13 mouse cellular contexts compared by ENCODE assay signal in genomic region chr1:52793692-52794091, GRCm38 (mm10). TPM values are rescaled to one million over a fixed set of nuclear protein-coding genes. Genes with fewer than 3 reads are reported as not detected.
DNase-seq lines count a peak whose midpoint lies in the region; ATAC-seq and TF ChIP-seq lines count a peak whose summit lies in the region.
"Had no signal": no experiment of that assay in that cellular context is flagged by ENCODE, and none has a peak within 500 bp of the region (broad histone marks: within the 10 kb centered on the region; RNA-seq: fewer than 3 reads in every experiment).

No protein-coding gene starts in this region.

- ATAC-seq in common myeloid progenitor, adult 5-6 weeks (replicated peaks; ENCODE audit: low read depth, poor library complexity, severe bottlenecking) = peak; percentile 36; the same call in 1 of the 2 replicates
- ATAC-seq: forebrain, embryonic 13.5 days had no signal

- peak; percentile 24 for DNase-seq in adrenal gland, postnatal 14 days
- DNase-seq in adrenal gland, adult 18-20 months (ENCODE audit: low spot score in 2 of 2) = no peak
- no peak for DNase-seq in layer of hippocampus, adult 2 months (ENCODE audit: low spot score in 2 of 2)
- no peak for DNase-seq in layer of hippocampus, postnatal 25 days (ENCODE audit: extremely low spot score in 1 of 2, low spot score in 1 of 2)
- DNase-seq in 416B (ENCODE audit: low read depth) = peak; percentile 64
- DNase-seq in urinary bladder, adult 18-20 months (ENCODE audit: low spot score in 2 of 2) = no peak
- no peak for DNase-seq in cerebellum, postnatal 4 days (ENCODE audit: low spot score in 2 of 2)
- DNase-seq: cerebellum, adult 9-10 months; kidney, postnatal 4 days; midbrain, embryonic 14.5 days had no signal

- peak; percentile 51 for TF ChIP-seq CTCF in layer of hippocampus, adult 2 months (conservative IDR thresholded peaks at IDR 0.05)

- H3K27ac ChIP-seq in layer of hippocampus, adult 2 months = no peak overlapping the region
- H3K27ac ChIP-seq: forebrain, embryonic 13.5 days; heart, embryonic 13.5 days had no signal

- H3K4me3 ChIP-seq in layer of hippocampus, adult 2 months = no peak overlapping the region
- H3K4me3 ChIP-seq: forebrain, embryonic 13.5 days; heart, embryonic 13.5 days had no signal

RNA-seq across cellular contexts. Expression of gene Inpp1, which starts 23.8 kb away (rescaled TPM):
- total RNA-seq in adrenal gland, postnatal 14 days (2021) = 33.2 and 36.4 TPM in 2 replicates
- total RNA-seq in adrenal gland, adult 18-20 months (2021) = 10 to 100 TPM; 23.7 to 24.9 TPM
- total RNA-seq in layer of hippocampus, adult 2 months (2021) = 10 to 100 TPM; 37.9 to 39.0 TPM
- 10 to 100 TPM; 35.4 to 38.8 TPM for total RNA-seq in layer of hippocampus, postnatal 25 days (2021)
- total RNA-seq in common myeloid progenitor, adult 5-6 weeks (2017) = 9.5 and 13.1 TPM in 2 replicates

RNA-seq across cellular contexts. Expression of gene Hibch, which starts 51.0 kb away (rescaled TPM):
- total RNA-seq in adrenal gland, postnatal 14 days (2021) = 109 and 120 TPM in 2 replicates
- 10 to 100 TPM; 63.0 to 97.6 TPM for total RNA-seq in adrenal gland, adult 18-20 months (2021)
- total RNA-seq in layer of hippocampus, adult 2 months (2021) = 10 to 100 TPM; 17.4 to 18.0 TPM
- 10 to 100 TPM; 16.1 to 17.0 TPM for total RNA-seq in layer of hippocampus, postnatal 25 days (2021)
- total RNA-seq in common myeloid progenitor, adult 5-6 weeks (2017) = 59.3 and 77.8 TPM in 2 replicates

Comparison
In these comparisons a context has a peak if more than half of its experiments do, and no peak if none do; other contexts are left out.
1. DNase-seq: peak in adrenal gland, postnatal 14 days (single experiment) and 416B (single experiment); none in adrenal gland, adult 18-20 months (0 of 2), layer of hippocampus, adult 2 months (0 of 2), layer of hippocampus, postnatal 25 days (0 of 2), urinary bladder, adult 18-20 months (0 of 2) and cerebellum, postnatal 4 days (0 of 2).